Mouse (Mus musculus) midbrain, embryonic 11.5 days (tissue): Measurements from ENCODE around the gene Cdh6. TPM values are rescaled to one million over a fixed set of nuclear protein-coding genes. Genes with fewer than 3 reads are reported as not detected.
A peak's percentile ranks its signal among the peaks of the same experiment; 100 is the strongest.

Experiments used
- ATAC-seq: fragments of 200-750 bp; cut with Nextera tagmentation; 2 replicates; pipeline ENCODE4 v1.8.0; 2017; ENCODE audit warnings: moderate TSS enrichment, moderate library complexity; ENCODE audit not compliant: low FRiP score
- DNase-seq: peaks from one replicate; pipeline ENCODE4 v3.0.0; 2015; ENCODE audit warnings: low spot score; ENCODE audit errors: missing footprints
- H3K27ac ChIP-seq: fragments of 300-500 bp; sonication (generic); 2 replicates; pipeline ENCODE4 v1.5.1; 2014; ENCODE audit warnings: low read depth, low read length
- H3K27me3 ChIP-seq: fragments of 300-500 bp; sonication (generic); 2 replicates; pipeline ENCODE4 v1.6.1; 2014; ENCODE audit warnings: mild to moderate bottlenecking, low read length, moderate library complexity, mixed read lengths; ENCODE audit not compliant: control insufficient read depth, insufficient read depth
- H3K36me3 ChIP-seq: fragments of 300-500 bp; sonication (generic); 2 replicates; pipeline ENCODE4 v1.6.1; 2014; ENCODE audit warnings: mild to moderate bottlenecking, low read length, moderate library complexity, mixed read lengths; ENCODE audit not compliant: control insufficient read depth, insufficient read depth
- H3K4me1 ChIP-seq: fragments of 300-500 bp; sonication (generic); 2 replicates; pipeline ENCODE4 v1.6.1; 2014; ENCODE audit warnings: low read length; ENCODE audit not compliant: control insufficient read depth, insufficient read depth
- H3K4me2 ChIP-seq: fragments of 300-500 bp; sonication (generic); 2 replicates; pipeline ENCODE4 v1.6.1; 2014; ENCODE audit warnings: mild to moderate bottlenecking, moderate library complexity
- H3K4me3 ChIP-seq: fragments of 300-500 bp; sonication (generic); 2 replicates; pipeline ENCODE4 v1.5.1; 2014; ENCODE audit warnings: low read depth, low read length
- H3K9ac ChIP-seq: fragments of 300-500 bp; sonication (generic); 2 replicates; pipeline ENCODE4 v1.6.1; 2014; ENCODE audit warnings: low read length
- H3K9me3 ChIP-seq: fragments of 300-500 bp; sonication (generic); 2 replicates; pipeline ENCODE4 v1.6.1; 2016; ENCODE audit warnings: low read length; ENCODE audit not compliant: control insufficient read depth
- WGBS: fragments of 180-500 bp; shearing (Covaris S2); extraction: QIAGEN DNeasy Blood & Tissue Kit; methylation state at CpG from one replicate; pipeline ENCODE4 v1.1.7; 2014; 5-methylcytosine and 5-hydroxymethylcytosine counted together
- polyA plus RNA-seq: library from polyadenylated mRNA; unstranded; fragments of >200 nt; fragmentation: Nextera tagmentation; extraction: Ambion mirVana; gene quantifications from 2 replicates; pipeline ENCODE4 v1.2.1, GENCODE M21; 2014

Cdh6 gene
- polyA plus RNA-seq, 1 experiment from 2014 or later = 7.4 TPM

GRCm38 (mm10) chr15:13092064-13092463 lies 81.4 kb downstream of the Cdh6 start:
- ATAC-seq = no peak
- Histone ChIP-seq H3K9ac (no peak overlapping the region), H3K27ac (no peak overlapping the region), H3K4me1 (0 out of 2 replicates have a peak, but pooled peaks cover 8% of the 10 kb centered on the region), H3K4me2 (no peak overlapping the region), H3K27me3 (no peaks in the 10 kb centered on the region), H3K4me3 (no peak overlapping the region), H3K9me3 (no peaks in the 10 kb centered on the region), H3K36me3 (no peaks in the 10 kb centered on the region)
- peak; percentile 69 for DNase-seq
- 89% methylated on average over 13 of the region's 13 CpGs for WGBS

GRCm38 (mm10) chr15:13088504-13089058 lies 84.9 kb downstream of the Cdh6 start:
- Histone ChIP-seq H3K27ac (no peak overlapping the region), H3K9ac (no peak overlapping the region), H3K9me3 (no peaks in the 10 kb centered on the region), H3K36me3 (no peaks in the 10 kb centered on the region), H3K27me3 (no peaks in the 10 kb centered on the region), H3K4me1 (no peaks in the 10 kb centered on the region), H3K4me3 (no peak overlapping the region), H3K4me2 (no peak overlapping the region)
- DNase-seq = peak; percentile 98
- 44% methylated on average over 7 of the region's 7 CpGs for WGBS
- peak; percentile 91 for ATAC-seq

- WGBS = 82% methylated on average over 9 of the region's 9 CpGs
Observed at GRCm38 (mm10) chr15:13084746-13085145, 88.7 kb downstream of the Cdh6 start.

DNA sequence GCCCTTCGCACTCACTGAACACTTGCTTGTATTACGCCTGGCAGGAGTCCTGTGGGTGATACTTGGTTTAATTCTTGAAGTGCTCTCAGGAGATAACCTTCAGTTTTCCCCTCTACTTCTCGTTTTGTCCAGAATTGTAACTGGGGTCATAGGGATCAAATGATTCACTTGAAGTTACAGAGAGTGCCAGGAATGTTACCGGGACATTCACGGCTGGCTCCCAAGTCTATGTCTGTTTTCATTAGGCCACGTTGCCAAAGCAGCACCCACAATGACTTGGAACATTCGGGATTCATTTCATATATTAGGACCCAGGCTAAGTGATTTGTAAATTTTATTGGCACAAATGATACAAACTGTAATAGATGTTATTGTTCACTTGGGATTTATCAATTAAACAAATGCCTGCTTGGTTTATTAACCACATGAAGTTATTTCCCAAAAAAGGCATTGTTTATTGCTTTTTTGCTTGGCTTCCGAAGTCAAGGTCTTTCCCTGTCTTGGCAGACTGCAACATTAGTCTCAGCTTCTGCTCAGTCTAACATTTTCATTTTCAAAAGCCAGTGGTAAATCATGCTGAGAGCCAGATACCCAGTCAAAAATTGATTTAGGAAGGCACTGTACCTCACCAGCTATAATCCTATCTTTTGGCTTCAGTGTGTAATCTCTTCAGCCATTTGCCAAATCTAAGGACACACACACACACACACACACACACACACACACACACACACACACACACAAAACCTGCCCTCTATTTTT lies 96.4 kb downstream of the Cdh6 start:
- H3K4me2 ChIP-seq = no peak overlapping the region
- H3K27ac ChIP-seq = no peak overlapping the region
- no peak overlapping the region for H3K9ac ChIP-seq
- no peaks in the 10 kb centered on the region for H3K27me3 ChIP-seq
- ATAC-seq (no peak), DNase-seq (no peak)
- WGBS = 81% methylated on average over 8 of the region's 8 CpGs
- no peaks in the 10 kb centered on the region for H3K36me3 ChIP-seq
- no peak overlapping the region for H3K4me3 ChIP-seq
- H3K4me1 ChIP-seq = no peaks in the 10 kb centered on the region
- H3K9me3 ChIP-seq = no peaks in the 10 kb centered on the region

More at GRCm38 (mm10) chr15:13084746-13085145, 88.7 kb downstream of the Cdh6 start:
- Histone ChIP-seq H3K27me3 (no peaks in the 10 kb centered on the region), H3K9me3 (no peaks in the 10 kb centered on the region), H3K9ac (no peak overlapping the region), H3K4me2 (no peak overlapping the region), H3K36me3 (no peaks in the 10 kb centered on the region), H3K4me3 (no peak overlapping the region), H3K4me1 (no peaks in the 10 kb centered on the region), H3K27ac (no peak overlapping the region)
- no peak for ATAC-seq
- DNase-seq = no peak

DNA sequence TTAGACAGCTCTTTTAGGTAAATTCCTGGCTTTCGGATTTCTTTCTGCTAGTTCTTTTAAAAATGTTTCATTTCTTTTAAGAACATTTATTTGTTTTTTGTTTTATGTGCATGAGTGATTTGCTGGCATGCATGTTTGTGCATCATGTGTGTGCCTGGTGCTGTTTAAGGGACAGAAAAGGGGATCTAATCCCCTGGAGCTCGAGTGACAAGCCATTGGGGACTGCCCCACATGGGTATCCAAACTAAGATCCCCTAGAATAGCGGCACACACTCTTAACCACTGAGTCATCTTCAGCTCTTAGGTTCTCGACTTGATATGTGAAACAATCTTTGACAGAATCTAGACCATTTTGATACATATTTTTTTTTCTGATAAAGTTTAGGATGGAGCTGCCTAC lies 99.4 kb downstream of the Cdh6 start:
- ATAC-seq = no peak

GRCm38 (mm10) chr15:13068213-13068516 lies 105.3 kb downstream of the Cdh6 start:
- H3K27me3 ChIP-seq = no peaks in the 10 kb centered on the region
- no peaks in the 10 kb centered on the region for H3K4me1 ChIP-seq
- no peak overlapping the region for H3K4me2 ChIP-seq
- H3K36me3 ChIP-seq = no peaks in the 10 kb centered on the region
- H3K27ac ChIP-seq = no peak overlapping the region
- H3K9me3 ChIP-seq = no peaks in the 10 kb centered on the region
- no peak for ATAC-seq
- H3K4me3 ChIP-seq = no peak overlapping the region
- no peak for DNase-seq
- H3K9ac ChIP-seq = no peak overlapping the region

More for the DNA sequence above, 99.4 kb downstream of the Cdh6 start:
- no peaks in the 10 kb centered on the region for H3K4me1 ChIP-seq
- no peak overlapping the region for H3K9ac ChIP-seq
- no peaks in the 10 kb centered on the region for H3K27me3 ChIP-seq
- 63% methylated on average over 4 of the region's 4 CpGs for WGBS
- H3K9me3 ChIP-seq = no peaks in the 10 kb centered on the region
- no peak overlapping the region for H3K27ac ChIP-seq
- no peaks in the 10 kb centered on the region for H3K36me3 ChIP-seq
- H3K4me3 ChIP-seq = no peak overlapping the region
- no peak for DNase-seq
- H3K4me2 ChIP-seq = no peak overlapping the region

GRCm38 (mm10) chr15:13067429-13068212 lies 105.9 kb downstream of the Cdh6 start:
- no peak for DNase-seq
- peak; percentile 36; the same call in 1 of the 2 replicates for ATAC-seq
- no peaks in the 10 kb centered on the region for H3K4me1 ChIP-seq
- no peaks in the 10 kb centered on the region for H3K9me3 ChIP-seq
- H3K27me3 ChIP-seq = no peaks in the 10 kb centered on the region
- no peak overlapping the region for H3K4me2 ChIP-seq
- WGBS = 67% methylated on average over 20 of the region's 20 CpGs
- H3K36me3 ChIP-seq = no peaks in the 10 kb centered on the region
- H3K9ac ChIP-seq = no peak overlapping the region
- H3K4me3 ChIP-seq = no peak overlapping the region
- H3K27ac ChIP-seq = no peak overlapping the region

- H3K27ac ChIP-seq = no peak overlapping the region
- no peak for DNase-seq
- H3K27me3 ChIP-seq = no peaks in the 10 kb centered on the region
- no peak overlapping the region for H3K4me2 ChIP-seq
- no peak overlapping the region for H3K9ac ChIP-seq
- no peaks in the 10 kb centered on the region for H3K4me1 ChIP-seq
- no peak for ATAC-seq
- H3K36me3 ChIP-seq = no peaks in the 10 kb centered on the region
- H3K9me3 ChIP-seq = no peaks in the 10 kb centered on the region
- 83% methylated on average over 9 of the region's 9 CpGs for WGBS
- no peak overlapping the region for H3K4me3 ChIP-seq
Observed at GRCm38 (mm10) chr15:13066765-13067164, 106.7 kb downstream of the Cdh6 start.

- H3K9ac ChIP-seq = no peak overlapping the region
- ATAC-seq (no peak), DNase-seq (peak; percentile 17)
- WGBS = 98% methylated on average over 13 of the region's 13 CpGs
- H3K36me3 ChIP-seq = no peaks in the 10 kb centered on the region
- no peaks in the 10 kb centered on the region for H3K27me3 ChIP-seq
- H3K27ac ChIP-seq = no peak overlapping the region
- H3K4me2 ChIP-seq = no peak overlapping the region
- H3K9me3 ChIP-seq = no peaks in the 10 kb centered on the region
- H3K4me3 ChIP-seq = no peak overlapping the region
- H3K4me1 ChIP-seq = no peaks in the 10 kb centered on the region
Observed at GRCm38 (mm10) chr15:13063633-13064032, 109.8 kb downstream of the Cdh6 start.
